Mouse (Mus musculus) spleen, postnatal 0 days (tissue): ENCODE results near the gene Tacr2. TPM values are rescaled to one million over a fixed set of nuclear protein-coding genes. Genes with fewer than 3 reads are reported as not detected.

Experiments
- polyA plus RNA-seq: library from polyadenylated mRNA; unstranded; fragments of >200 nt; fragmentation: Nextera tagmentation; extraction: Ambion mirVana; gene quantifications from 2 replicates; pipeline ENCODE4 v1.2.1, GENCODE M21; 2015

Gene Tacr2
- polyA plus RNA-seq, result 0.26 and 0.34 TPM in 2 replicates

GRCm38 (mm10) chr10:62252000-62252488 is at the start of gene Tacr2:
Tacr2 (plus strand) TSS chr10:62252438.

GRCm38 (mm10) chr10:62230708-62231394 is 21.4 kb upstream of the Tacr2 start, which contains the start of gene Tspan15:
Tspan15 (minus strand) TSS chr10:62231251.

Other genes starting within 250 kb of the Tacr2 start
- gene Neurog3, start 119.3 kb upstream of the Tacr2 start, polyA plus RNA-seq, result not detected in 2 replicates
- gene Fam241b, start 108.5 kb upstream of the Tacr2 start, polyA plus RNA-seq, result 1.2 and 1.4 TPM in 2 replicates
- gene Tspan15, start 21.2 kb upstream of the Tacr2 start, polyA plus RNA-seq, result 25.9 and 30.0 TPM in 2 replicates
- 74.6 and 83.2 TPM in 2 replicates for gene Hk1, start 127.5 kb downstream of the Tacr2 start, polyA plus RNA-seq
- gene Hkdc1, start 170.1 kb downstream of the Tacr2 start, polyA plus RNA-seq, result not detected in 2 replicates
- gene 4930507D05Rik, start 197.1 kb downstream of the Tacr2 start, polyA plus RNA-seq, result 0.25 and 0.26 TPM in 2 replicates
- 14.1 and 14.2 TPM in 2 replicates for gene Supv3l1, start 197.3 kb downstream of the Tacr2 start, polyA plus RNA-seq
- 39.8 and 47.1 TPM in 2 replicates for gene Vps26a, start 234.4 kb downstream of the Tacr2 start, polyA plus RNA-seq